Mouse (Mus musculus) erythroblast, embryonic 14.5 days (primary cell): ENCODE measurements around the gene Pygo2.

Source experiments
- GATA1 ChIP-seq: IDR thresholded peaks from 2 replicates; pipeline ENCODE4 v1.6.1; 2012; ENCODE audit warnings: low read length, inconsistent platforms, mixed read lengths
- TAL1 ChIP-seq: IDR thresholded peaks from 3 replicates; pipeline ENCODE4 v1.6.1; 2012; ENCODE audit warnings: low read length, inconsistent platforms, mixed read lengths

DNA sequence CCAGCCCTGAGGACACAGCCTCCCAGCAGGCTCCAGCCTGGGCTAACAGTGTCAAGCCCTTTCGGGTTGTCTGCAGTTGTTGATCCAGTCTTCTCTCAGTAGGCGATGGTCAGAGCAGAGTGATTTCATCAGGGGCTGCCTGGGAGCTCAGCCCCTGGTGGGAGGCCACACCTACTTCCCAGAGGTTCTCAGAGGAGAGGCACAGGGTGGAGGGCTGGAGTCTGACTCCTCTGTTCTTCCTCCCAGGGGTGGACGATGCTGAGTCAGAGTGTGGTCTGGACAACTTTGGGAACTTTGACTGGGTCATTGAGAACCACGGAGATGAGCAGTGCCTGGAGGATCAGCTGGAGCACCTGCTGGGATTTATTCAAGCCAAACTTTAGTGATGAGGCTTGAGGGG, 38.3 kb downstream of the Pygo2 start:
- TF ChIP-seq GATA1 (no peak), TAL1 (no peak)
